Mouse (Mus musculus) CH12.LX (cell line): ENCODE results near the gene Rgr.

Experiments used
- CTCF ChIP-seq, 2 experiments: IDR thresholded peaks in 1 of 2; conservative IDR thresholded peaks in 1 of 2; 2 replicates each; pipeline ENCODE4 v1.5.1; 2011 to 2012; ENCODE audit warnings: low read depth in 2 of 2, low read length in 2 of 2, improper control_type of control experiment in 1 of 2, inconsistent platforms in 1 of 2, mild to moderate bottlenecking in 1 of 2, moderate library complexity in 1 of 2
- E2F4 ChIP-seq: IDR thresholded peaks from 2 replicates; pipeline ENCODE4 v1.6.1; 2011; ENCODE audit warnings: low read depth, low read length, improper control_type of control experiment; ENCODE audit not compliant: insufficient replicate concordance
- EP300 ChIP-seq: IDR thresholded peaks from 2 replicates; pipeline ENCODE4 v1.6.1; 2011; ENCODE audit warnings: low read length, improper control_type of control experiment
- NELFE ChIP-seq: IDR thresholded peaks from 2 replicates; pipeline ENCODE4 v1.6.1; 2011; ENCODE audit warnings: low read depth, low read length, improper control_type of control experiment
- PAX5 ChIP-seq: IDR thresholded peaks from 2 replicates; pipeline ENCODE4 v1.6.1; 2012; ENCODE audit warnings: low read length, inconsistent platforms, mixed read lengths
- POLR2A ChIP-seq: IDR thresholded peaks from 2 replicates; pipeline ENCODE4 v1.6.1; 2011; ENCODE audit warnings: low read depth, mild to moderate bottlenecking, improper control_type of control experiment, low read length
- RAD21 ChIP-seq: IDR thresholded peaks from 2 replicates; pipeline ENCODE4 v1.6.1; 2011; ENCODE audit warnings: low read depth, mild to moderate bottlenecking, low read length, improper control_type of control experiment, moderate library complexity
- RCOR1 ChIP-seq: conservative IDR thresholded peaks from 2 replicates; pipeline ENCODE4 v1.6.1; 2012; ENCODE audit warnings: low read depth, mild to moderate bottlenecking, inconsistent platforms, low read length, improper control_type of control experiment
- SIN3A ChIP-seq: IDR thresholded peaks from 2 replicates; pipeline ENCODE4 v1.6.1; 2012; ENCODE audit warnings: low read length, improper control_type of control experiment, inconsistent platforms
- TBP ChIP-seq: conservative IDR thresholded peaks from 2 replicates; pipeline ENCODE4 v1.6.1; 2011; ENCODE audit warnings: low read depth, low read length, improper control_type of control experiment
- UBTF ChIP-seq: IDR thresholded peaks from 2 replicates; pipeline ENCODE4 v1.6.1; 2012; ENCODE audit warnings: low read depth, mild to moderate bottlenecking, inconsistent platforms, low read length, improper control_type of control experiment, moderate library complexity
- USF2 ChIP-seq: conservative IDR thresholded peaks from 2 replicates; pipeline ENCODE4 v1.6.1; 2011; ENCODE audit warnings: low read depth, low read length, improper control_type of control experiment
- ZNF384 ChIP-seq: IDR thresholded peaks from 2 replicates; pipeline ENCODE4 v1.6.1; 2012; ENCODE audit warnings: low read depth, low read length, improper control_type of control experiment, inconsistent platforms

- TF ChIP-seq POLR2A (no peak), RAD21 (no peak), UBTF (no peak), EP300 (no peak), CTCF (conservative IDR thresholded peaks at IDR 0.05 in 1 of 2, IDR thresholded peaks at IDR 0.05 in 1 of 2; ENCODE audit: low read depth in 2 of 2, low read length in 2 of 2) (no peak), E2F4 (no peak), PAX5 (no peak), NELFE (no peak), TBP (no peak), USF2 (no peak), SIN3A (no peak), RCOR1 (no peak), ZNF384 (no peak)
Measured at GRCm38 (mm10) chr14:37068516-37068915, 19.8 kb upstream of the Rgr start.
